Mouse (Mus musculus) mesoderm, embryonic 11.5 days (tissue): ENCODE results near the gene Bloc1s3.

ENCODE experiments used
- DNase-seq: peaks from one replicate; pipeline ENCODE4 v3.0.0-alpha.2; 2012; ENCODE audit warnings: low read depth, low spot score

Bloc1s3 gene

GRCm38 (mm10) chr7:19477624-19478384 is 30.4 kb downstream of the Bloc1s3 start:
- DNase-seq = no peak

- DNase-seq = no peak
Measured at GRCm38 (mm10) chr7:19477084-19477483, 31.1 kb downstream of the Bloc1s3 start.

GRCm38 (mm10) chr7:19473875-19474443 is 34.2 kb downstream of the Bloc1s3 start:
- peak; percentile 87 for DNase-seq

- no peak for DNase-seq
Measured at GRCm38 (mm10) chr7:19472403-19472802, 35.8 kb downstream of the Bloc1s3 start.

- DNase-seq = no peak
Measured at GRCm38 (mm10) chr7:19470308-19470707, 37.9 kb downstream of the Bloc1s3 start.

- no peak for DNase-seq
Measured at GRCm38 (mm10) chr7:19469404-19469803, 38.8 kb downstream of the Bloc1s3 start.

GRCm38 (mm10) chr7:19468279-19468678 is 39.9 kb downstream of the Bloc1s3 start:
- no peak for DNase-seq

GRCm38 (mm10) chr7:19467638-19468037 is 40.5 kb downstream of the Bloc1s3 start:
- no peak for DNase-seq

GRCm38 (mm10) chr7:19466602-19467145 is 41.5 kb downstream of the Bloc1s3 start:
- no peak for DNase-seq

GRCm38 (mm10) chr7:19464367-19465307 is 43.5 kb downstream of the Bloc1s3 start:
- DNase-seq = peak; percentile 61

- DNase-seq = no peak
Measured at GRCm38 (mm10) chr7:19462884-19463381, 45.2 kb downstream of the Bloc1s3 start, which contains the start of gene Exoc3l2. Gene Exoc3l2 (plus strand): TSS chr7:19463331.

GRCm38 (mm10) chr7:19462443-19462842 is 45.7 kb downstream of the Bloc1s3 start:
- no peak for DNase-seq

GRCm38 (mm10) chr7:19461488-19461887 is 46.7 kb downstream of the Bloc1s3 start:
- peak; percentile 87 for DNase-seq

GRCm38 (mm10) chr7:19460500-19460899 is 47.7 kb downstream of the Bloc1s3 start:
- no peak for DNase-seq

- no peak for DNase-seq
Measured at GRCm38 (mm10) chr7:19459144-19459870, 48.9 kb downstream of the Bloc1s3 start.

- DNase-seq = peak; percentile 84
Measured at GRCm38 (mm10) chr7:19458591-19459111, 49.5 kb downstream of the Bloc1s3 start, which contains the start of gene Mark4. Gene Mark4 (minus strand): TSS chr7:19458821.

GRCm38 (mm10) chr7:19458072-19458486 is 50.1 kb downstream of the Bloc1s3 start:
- peak; percentile 82 for DNase-seq

- no peak for DNase-seq
Measured at GRCm38 (mm10) chr7:19457414-19458071, 50.6 kb downstream of the Bloc1s3 start.

GRCm38 (mm10) chr7:19456628-19457027 is 51.5 kb downstream of the Bloc1s3 start:
- DNase-seq = no peak
